Comparison of ENCODE assay signal across 9 mouse cellular contexts in genomic region chr12:16151170-16151702, GRCm38 (mm10).
A peak's percentile ranks its signal among the peaks of the same experiment; 100 is the strongest.
DNase-seq lines count a peak whose midpoint lies in the region; ATAC-seq and TF ChIP-seq lines count a peak whose summit lies in the region.
"Had no signal": no experiment of that assay in that cellular context is flagged by ENCODE, and none has a peak within 500 bp of the region (broad histone marks: within the 10 kb centered on the region; RNA-seq: fewer than 3 reads in every experiment).

No protein-coding gene starts in this region.

- H3K4me2 ChIP-seq in liver, postnatal 0 days (ENCODE audit: low read depth, low read length): no peak overlapping the region

- H3K36me3 ChIP-seq in liver, postnatal 0 days (replicated peaks; ENCODE audit: insufficient read depth, low read length): no peaks in the 10 kb centered on the region

- no peaks in the 10 kb centered on the region for H3K27me3 ChIP-seq in liver, postnatal 0 days (ENCODE audit: insufficient read depth, low read length)

- no peak for ATAC-seq in inflammation-experienced regulatory T-cells, adult 6 months
- ATAC-seq in liver, postnatal 0 days: no peak

- no peak overlapping the region for H3K27ac ChIP-seq in liver, postnatal 0 days (ENCODE audit: low read depth)
- H3K27ac ChIP-seq: liver, embryonic 14.5 days had no signal

- no peak for TF ChIP-seq EP300 in liver, postnatal 0 days (IDR thresholded peaks at IDR 0.05; ENCODE audit: low read depth)

- peak; percentile 16 for DNase-seq in kidney, adult 11 months
- no peak for DNase-seq in kidney, postnatal 10 days
- peak; percentile 79 for DNase-seq in NIH3T3 (ENCODE audit: low read depth)
- peak; percentile 49 to 84 for DNase-seq in frontal cortex, adult 2 months (ENCODE audit: extremely low spot score in 1 of 2, low spot score in 1 of 2)
- DNase-seq in left cerebral cortex, adult 9 months (ENCODE audit: low spot score in 2 of 2): peak; percentile 45 to 71
- no peak for DNase-seq in thymus, postnatal 36 days
- no peak for DNase-seq in liver, postnatal 0 days

- TF ChIP-seq CTCF in liver, postnatal 0 days (IDR thresholded peaks at IDR 0.05; ENCODE audit: low read depth): no peak

- no peak overlapping the region for H3K4me3 ChIP-seq in liver, postnatal 0 days (ENCODE audit: low read depth, low read length)

- WGBS in liver, postnatal 0 days (ENCODE audit: insufficient replicate concordance): 58% methylated on average over 5 of the region's 5 CpGs

- H3K4me1 ChIP-seq in liver, postnatal 0 days (ENCODE audit: insufficient read depth): no peaks in the 10 kb centered on the region

- no peak overlapping the region for H3K9ac ChIP-seq in liver, postnatal 0 days (replicated peaks)
- H3K9ac ChIP-seq: liver, embryonic 14.5 days had no signal

- H3K9me3 ChIP-seq in liver, postnatal 0 days (ENCODE audit: low read length): no peaks in the 10 kb centered on the region

Comparison
In these comparisons a context has a peak if more than half of its experiments do, and no peak if none do; other contexts are left out.
1. DNase-seq: peak in kidney, adult 11 months (single experiment), NIH3T3 (single experiment), frontal cortex, adult 2 months (2 of 2) and left cerebral cortex, adult 9 months (2 of 2); none in kidney, postnatal 10 days (single experiment), thymus, postnatal 36 days (0 of 2) and liver, postnatal 0 days (single experiment).